Mouse (Mus musculus) WW6 (cell line): ENCODE results near the gene 2610528J11Rik.
"Not testable (repeated sequence)": the region's sequence is repeated elsewhere in the genome, so short reads cannot be mapped to it uniquely, and the experiment has no call there.

Experiments
- DNase-seq: peaks from one replicate; pipeline ENCODE4 v3.0.0-alpha.2; 2013; ENCODE audit warnings: low read depth, low spot score

2610528J11Rik gene

DNA sequence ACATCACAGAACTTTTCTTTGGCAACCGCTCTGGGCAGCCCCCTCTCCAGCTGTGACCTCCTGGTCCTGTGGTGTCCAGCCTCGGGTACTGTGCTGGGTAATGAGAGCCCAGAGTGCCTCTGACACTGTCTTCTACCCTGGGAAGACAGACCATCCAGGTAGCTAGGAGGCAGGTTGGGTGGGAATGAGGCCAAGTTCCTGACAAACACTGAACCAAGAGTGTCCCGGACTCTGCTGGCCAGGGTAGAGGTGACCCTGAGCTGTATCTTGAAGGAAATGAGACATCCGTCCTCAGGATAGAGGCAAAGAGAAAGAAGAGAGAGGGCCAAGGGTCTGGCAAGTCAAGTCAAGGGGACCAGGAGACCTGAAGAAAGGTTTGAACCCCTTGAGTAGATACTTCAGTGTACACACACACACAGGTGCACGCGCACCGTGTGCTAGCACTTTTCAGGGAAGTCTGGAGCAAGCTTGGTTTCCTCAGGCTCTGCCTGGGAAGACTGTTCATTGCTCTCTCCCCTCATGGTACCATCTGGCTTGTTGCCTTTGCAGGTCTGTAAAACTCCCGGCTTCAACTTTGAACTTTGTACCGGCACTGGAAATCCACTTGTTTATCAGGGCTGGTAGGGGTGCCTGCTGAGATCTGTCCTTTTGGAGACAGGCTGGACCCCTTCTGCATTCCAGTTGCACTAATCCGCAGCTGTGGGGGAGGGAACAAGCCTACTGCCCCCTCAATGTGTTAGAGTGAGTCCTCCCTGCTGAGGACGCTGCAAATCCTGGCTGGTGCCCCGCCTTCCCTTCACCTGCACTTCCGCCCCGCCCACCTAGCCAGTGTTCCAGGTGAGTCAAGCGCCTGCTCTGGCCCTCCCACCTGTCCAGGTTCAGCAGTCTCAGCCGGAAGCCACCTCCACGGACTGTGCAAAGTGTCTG lies at the start of gene 2610528J11Rik:
2610528J11Rik (plus strand) TSS at position 592 of the 927 bp plus-strand sequence.
- no peak for DNase-seq

DNA sequence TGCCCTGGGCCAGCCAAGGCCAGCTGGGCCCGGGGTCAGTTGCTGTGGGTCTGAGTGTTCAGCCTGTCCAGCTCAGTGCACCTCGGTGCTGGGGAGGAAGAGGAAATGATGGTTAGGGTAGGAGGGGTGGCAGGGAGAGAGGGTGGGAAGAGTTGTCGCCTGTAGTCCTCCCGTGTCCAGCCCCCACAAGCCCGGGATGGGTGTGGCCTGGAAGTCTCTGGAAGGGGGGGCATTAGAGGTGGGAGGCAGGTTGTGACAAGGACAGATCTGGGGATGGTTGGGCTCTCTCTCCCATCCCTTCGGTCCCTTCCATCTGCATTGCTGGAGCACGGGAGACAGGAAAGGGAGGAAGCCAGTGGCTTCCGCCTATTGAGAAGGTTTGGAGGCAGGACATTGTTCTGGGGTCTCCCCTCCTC lies 37.1 kb upstream of the 2610528J11Rik start, which contains the start of gene Tie1:
Tie1 (minus strand) TSS at position 345 of the 416 bp plus-strand sequence.
- no peak for DNase-seq

DNA sequence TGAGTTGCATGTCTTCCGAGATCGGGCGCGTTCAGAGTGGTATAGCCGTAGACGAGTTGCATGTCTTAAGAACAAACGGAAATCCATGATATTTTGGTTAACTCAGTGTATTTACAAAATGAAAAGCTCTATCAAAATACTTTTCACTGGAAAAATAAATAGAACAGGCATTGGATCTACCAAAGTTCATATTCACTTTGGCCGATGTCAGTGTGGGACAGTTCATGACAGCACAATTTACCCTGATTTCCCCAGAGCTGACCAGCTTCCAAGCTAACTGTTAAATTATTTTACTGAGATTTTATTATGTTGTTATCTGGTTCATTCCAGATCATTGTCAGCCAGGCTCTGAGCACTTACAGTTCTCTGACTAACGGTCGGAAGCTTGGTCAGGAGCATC lies 36.3 kb upstream of the 2610528J11Rik start:
- DNase-seq: no peak

DNA sequence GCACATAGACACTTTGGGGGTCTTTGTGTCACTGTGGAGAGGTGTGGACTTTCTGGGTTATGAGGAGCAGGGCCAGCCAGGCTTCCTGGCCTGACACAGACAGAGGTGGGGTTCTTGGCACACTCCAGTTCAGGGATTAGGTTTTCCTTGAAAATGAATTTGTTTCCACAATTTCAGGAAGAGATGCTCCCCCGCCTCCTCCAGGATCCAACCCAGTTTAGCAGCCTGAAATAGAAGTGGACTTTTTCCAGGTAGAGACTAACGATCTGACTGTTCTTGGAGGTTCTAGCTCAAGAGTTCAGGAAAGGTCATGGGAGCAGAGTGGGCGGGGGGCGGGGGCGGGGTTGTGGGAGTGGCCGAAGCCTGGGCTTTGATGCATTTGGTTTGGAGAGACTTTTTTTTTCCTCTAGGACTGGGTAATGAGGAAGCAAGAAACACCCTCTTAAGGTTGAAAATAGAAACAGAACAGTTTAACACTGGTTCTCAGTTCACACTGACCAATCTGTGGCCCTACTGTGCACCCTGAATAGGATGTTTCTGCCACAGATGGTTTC lies 26.6 kb upstream of the 2610528J11Rik start:
- no peak for DNase-seq

DNA sequence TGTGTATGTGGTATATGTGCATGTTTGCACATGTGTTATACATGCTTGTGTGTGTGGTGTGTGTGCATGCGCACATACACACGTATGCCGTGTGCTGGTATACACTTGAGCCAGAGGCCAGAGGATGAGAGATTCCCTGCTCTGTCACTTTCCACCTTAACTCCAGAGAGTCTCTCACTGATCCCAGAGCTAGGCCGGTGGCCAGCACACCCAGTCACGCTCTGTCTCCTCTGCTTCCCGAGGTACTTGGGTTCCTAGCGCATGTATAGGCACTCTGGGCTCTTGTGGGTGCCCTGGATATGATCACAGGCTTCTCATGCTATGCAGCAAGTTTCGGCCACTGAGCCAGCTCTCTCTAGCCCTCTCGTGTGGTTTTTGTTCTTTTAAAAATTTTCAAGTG lies 26.0 kb upstream of the 2610528J11Rik start:
- no peak for DNase-seq

DNA sequence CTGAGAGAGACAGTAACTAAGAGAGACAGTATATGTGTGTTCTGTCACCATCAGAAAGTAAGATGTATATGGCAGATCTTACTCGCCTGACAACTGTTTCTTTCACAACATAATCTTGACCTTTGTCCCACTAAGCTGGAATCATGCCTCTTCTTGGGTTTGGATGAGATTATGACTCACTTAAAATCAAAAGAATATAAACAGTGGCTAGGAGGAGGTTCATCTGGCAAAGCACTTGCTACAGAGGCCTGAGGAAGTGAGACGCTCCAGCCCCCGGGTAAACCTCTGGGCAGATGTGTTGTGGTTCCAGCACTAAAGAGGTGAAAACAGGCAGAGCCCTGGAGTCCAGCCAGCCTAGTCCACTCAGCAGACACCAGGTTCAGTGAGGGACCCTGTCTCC lies 21.2 kb upstream of the 2610528J11Rik start:
- DNase-seq: no peak

DNA sequence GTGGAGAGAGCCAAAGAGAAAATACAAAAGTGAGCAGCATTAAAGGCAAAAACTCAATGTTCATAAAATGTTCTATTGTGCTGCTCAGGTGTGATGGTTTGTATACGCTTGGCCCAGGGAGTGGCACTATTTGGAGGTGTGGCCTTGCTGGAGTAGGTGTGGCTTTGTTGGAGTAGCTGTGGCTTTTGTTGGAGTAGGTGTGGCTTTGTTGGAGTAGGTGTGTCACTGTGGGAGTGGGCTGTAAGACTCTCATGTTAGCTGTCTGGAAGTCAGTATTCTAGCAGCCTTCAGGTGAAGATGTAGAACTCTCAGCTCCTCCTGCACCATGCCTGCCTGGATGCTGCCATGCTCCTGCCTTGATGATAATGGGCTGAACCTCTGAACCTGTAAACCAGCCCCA lies 19.6 kb upstream of the 2610528J11Rik start:
- not testable (repeated sequence) for DNase-seq

DNA sequence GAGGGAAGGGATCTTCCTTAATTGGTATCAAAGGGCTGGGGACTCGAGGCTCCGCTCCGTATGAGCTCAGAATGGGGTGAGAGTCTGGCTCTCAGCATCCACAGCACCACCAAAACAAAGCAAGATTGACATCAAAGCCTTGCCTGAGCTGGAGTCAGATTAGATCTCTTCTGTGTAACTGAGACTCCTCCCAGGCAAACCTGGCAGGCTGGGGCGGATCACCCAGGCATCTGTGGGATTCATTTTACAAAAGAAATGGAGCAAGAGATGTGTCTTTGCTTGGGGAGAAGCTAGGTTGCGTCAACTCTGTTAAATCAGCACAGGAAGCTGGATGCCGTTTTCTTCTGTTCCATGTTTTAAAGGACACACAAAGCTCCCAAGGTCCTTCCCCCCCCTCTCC lies 17.7 kb upstream of the 2610528J11Rik start:
- DNase-seq: no peak

DNA sequence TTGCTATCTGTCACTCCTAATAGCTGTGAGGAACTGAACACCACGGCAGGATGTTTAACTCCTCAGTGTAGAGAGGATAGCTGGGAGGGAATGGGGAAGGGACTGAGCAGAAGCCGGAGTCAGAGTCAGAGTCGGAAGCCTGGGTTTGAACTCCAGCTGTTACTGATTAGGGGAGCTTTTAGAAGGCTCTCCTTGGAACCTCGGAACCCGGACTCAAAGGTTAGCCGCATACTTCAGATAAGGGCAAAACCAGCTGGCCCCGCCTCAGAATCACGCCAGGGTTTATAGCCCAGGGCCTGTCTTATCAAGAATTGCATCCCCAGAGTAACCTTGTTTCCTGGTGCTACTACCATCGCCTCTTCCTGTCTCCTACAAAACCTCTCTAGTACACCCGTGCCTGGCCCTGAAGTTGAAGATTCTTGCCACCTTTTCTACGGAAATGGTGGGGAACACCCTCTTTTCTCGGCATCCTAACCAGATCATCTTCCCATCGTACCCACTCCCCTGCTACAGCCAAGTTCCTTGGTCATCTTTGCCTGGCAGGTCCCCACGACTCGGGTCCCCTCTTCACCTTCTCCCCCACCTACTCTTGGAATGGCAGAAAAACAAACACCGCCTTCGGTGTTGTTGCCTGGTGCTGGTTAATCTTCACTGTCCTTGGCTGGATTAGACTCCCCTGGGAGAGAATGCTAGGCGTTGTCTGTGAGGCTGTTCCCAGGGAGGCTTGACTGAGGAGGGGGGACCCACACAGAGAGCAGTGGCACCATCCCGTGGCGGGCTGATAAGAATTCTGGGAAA lies 9.9 kb upstream of the 2610528J11Rik start:
- no peak for DNase-seq

DNA sequence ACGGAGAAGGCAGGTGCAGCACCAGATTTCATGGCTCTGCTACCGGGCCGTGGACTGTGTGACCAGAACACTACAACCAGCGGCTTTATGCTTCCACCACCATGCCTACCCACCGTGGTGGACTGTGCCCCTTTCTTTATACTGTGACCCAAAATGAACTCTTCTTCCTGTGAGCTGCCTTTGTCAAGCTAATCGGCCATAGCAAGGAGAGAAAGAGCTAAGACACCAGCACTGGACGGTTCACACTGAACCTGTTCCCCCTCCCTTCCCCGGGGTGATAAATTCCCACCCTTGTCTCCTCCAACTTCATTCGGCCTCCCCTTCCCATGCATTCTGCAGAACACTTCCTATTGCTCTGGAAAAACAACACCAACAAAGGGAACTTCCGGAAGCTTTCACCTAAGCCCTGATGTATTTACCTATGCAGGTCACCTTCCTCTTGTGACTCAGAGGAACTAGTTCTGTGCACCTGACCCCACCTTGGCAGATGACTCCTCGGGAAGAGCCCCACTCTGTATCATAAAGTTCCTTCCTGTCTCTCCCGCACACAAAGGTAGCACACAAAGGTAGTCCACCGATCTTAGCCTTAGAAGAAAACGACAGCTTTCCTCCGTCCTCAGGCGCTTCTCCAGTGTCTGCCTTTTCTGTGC lies 9.2 kb upstream of the 2610528J11Rik start:
- no peak for DNase-seq

DNA sequence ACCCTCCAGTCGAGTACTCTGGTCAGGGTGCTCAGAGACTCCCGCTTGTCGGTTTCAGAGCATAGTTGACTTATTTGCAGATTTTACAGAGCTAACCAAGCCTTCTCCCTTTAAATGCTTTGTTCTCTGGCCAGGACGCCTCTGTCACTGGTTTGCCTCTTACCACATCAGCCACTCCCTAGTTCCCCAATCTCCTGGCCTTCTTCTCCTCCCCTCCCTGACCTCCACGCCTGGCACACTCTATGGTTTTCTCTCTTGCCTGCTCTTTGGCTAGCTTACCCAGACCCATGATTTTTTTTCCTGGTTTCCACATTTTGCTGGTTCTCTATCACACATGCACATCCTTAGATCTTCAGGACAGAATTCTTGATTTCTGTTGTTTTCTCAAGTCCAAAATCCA lies 8.6 kb upstream of the 2610528J11Rik start:
- DNase-seq: no peak

DNA sequence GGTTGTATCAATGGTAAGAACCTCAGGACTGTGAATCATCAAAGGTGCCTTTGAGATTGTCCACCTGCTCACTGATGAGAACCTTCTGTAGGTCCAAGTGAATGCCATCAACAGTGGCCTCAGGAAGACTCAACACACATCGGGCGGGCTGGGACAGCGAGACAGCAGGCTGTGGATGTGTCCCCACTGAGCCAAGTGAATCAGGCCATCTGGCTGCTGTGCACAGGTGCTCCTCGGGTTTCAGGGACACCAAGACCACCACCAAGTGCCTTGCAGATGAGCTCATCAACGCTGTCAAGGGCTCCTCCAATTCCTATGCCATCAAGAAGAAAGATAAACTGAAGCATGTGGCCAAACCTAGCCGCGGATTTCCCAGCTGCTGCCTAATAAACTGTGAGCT lies 4.6 kb upstream of the 2610528J11Rik start:
- DNase-seq: no peak

DNA sequence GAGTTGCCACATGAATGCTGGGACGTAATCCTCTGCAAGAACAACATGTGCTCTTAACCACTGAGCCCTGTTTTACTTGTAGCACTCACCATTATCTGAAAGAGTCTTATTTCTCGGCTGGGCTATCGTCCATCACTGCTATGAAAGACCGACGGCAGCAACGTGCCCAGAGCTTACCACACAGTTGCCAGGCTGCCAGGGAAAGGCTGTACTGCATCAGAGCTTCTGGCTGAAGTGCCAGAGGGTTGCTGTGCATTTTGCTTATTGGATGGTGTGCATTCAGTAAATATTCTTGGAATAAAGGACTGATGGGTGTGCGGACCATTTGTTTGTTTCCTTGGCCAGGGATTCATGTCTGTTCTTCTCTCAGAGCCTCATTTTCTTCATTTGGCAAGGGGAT lies 2.8 kb upstream of the 2610528J11Rik start:
- DNase-seq: no peak

DNA sequence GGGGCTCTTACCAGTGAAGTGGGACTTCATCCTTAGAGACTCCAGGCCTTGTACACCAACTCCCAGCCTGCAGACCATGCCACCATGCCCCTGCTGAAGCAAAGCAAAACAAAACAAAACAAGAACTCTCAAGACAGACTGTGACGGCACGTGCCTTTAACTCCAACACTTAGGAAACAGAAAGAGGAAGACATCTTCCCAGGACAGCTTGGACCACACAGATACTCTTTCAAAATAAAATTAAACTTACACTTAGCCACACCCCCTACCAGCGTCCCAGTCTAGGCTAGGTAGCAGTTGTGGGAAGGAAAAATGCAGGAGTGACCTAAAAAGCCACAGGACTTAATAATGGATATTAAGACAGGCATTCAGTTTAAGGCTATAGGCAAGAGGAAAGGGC lies 1.0 kb upstream of the 2610528J11Rik start:
- no peak for DNase-seq

DNA sequence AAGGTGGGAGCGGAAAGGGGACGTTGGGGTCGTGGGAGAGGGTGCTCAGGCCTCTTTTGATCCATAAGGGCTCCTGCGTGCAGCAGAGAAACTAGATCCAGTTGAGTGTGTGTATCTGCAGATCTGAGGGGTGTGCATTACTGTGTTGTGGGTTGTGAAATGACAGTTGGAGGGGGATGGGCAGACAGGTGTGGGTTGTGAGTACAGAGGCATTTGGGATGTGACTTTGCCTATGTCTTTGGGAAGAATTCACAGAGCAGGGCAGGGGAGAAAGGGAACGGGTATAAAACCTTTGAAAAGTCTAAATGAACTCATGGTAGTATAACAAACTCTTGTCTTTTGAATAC lies 509 bp downstream of the 2610528J11Rik start:
- no peak for DNase-seq

DNA sequence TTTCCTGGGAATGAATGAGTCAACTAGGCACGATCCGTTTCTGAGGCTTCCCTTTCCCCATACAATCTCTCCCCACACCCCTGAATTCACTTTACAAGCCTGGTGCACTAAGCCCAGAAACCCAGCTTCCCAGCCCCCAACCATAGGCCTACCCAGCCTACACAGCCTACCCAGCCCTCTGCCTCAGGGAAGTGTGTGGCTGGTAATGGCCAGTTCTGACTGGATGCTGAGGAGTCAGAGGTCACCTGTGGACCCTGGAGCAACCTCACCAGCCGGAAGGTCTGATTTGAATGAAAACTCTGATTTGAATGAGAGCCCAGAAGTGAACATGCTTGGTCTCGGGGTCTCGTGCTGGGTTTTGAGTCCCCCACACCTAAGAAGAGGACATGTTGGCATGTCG lies 921 bp downstream of the 2610528J11Rik start:
- no peak for DNase-seq

DNA sequence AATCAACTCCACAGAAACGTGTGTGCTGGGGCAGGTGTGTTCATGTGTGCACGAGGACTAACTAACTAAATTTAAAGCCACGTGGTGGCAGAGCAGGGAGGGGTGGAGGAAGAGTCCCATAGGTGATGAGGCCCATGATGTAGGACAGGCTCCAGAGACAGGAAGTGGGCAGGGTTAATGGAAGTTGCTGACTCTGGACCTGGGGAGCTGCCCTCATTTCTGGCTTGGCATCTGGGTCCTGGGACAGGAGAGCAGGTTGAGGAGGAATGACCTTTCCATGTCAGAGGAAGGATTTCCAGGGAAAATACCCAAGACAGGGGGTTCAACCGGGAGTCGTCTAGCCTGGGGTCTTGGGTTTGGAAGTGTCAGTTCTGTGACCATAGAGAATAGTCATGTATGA lies 5.9 kb downstream of the 2610528J11Rik start:
- DNase-seq: no peak

DNA sequence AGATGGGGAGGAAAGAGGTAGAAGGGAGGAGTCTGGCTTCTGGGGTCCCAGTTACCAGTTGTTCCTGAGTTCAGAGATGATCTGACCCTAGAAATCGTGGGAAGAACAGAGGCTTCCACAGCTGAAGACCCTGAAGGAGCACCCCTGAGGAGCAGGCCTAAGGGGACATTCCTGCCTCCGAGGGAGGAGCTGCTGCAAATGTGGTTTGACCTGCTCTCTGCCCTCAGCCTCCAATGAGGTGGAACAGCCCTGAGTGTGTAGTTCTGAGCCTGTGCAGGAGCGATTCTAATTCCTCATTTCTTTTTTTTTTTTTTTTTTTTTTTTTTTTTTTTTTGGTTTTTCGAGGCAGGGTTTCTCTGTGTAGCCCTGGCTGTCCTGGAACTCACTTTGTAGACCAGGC lies 6.4 kb downstream of the 2610528J11Rik start:
- DNase-seq: no peak

DNA sequence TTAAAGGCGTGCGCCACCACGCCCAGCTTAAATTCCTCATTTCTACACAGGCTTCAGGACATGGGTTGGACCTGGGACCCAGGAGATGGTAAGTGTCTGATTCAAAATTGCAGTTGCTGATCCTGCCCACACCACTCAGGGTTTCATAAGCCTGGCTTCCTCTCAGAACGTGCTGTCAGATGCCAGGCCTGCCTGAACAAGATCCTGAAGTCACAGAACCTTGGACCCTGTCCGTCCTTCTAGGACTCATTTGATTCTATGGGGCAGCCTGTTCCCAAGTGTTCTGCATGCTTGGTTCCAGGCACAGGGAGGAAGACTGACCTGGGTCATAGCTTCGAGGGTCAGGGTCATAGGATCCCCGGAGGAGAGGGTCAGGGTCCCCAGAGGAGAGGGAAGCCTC lies 6.8 kb downstream of the 2610528J11Rik start:
- no peak for DNase-seq

DNA sequence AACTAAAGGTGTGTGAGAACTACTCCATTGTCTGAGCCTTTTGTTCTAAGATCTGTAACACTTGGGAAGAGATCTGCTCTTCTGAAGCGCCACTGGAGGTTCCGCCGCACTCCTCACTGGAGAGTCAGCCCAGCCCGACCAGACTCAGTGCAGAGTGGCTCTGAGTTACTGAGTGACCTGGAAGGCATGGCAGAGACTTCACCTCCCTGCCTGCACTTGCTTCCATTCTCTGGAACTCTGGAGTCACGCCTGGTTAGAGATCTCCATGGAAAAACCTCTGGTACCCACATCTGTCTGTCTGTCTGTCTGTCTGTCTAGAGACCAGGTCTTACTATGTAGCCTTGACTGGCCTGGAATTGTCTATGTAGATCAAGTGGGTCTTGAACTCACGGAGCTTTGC lies 8.8 kb downstream of the 2610528J11Rik start:
- DNase-seq: no peak

DNA sequence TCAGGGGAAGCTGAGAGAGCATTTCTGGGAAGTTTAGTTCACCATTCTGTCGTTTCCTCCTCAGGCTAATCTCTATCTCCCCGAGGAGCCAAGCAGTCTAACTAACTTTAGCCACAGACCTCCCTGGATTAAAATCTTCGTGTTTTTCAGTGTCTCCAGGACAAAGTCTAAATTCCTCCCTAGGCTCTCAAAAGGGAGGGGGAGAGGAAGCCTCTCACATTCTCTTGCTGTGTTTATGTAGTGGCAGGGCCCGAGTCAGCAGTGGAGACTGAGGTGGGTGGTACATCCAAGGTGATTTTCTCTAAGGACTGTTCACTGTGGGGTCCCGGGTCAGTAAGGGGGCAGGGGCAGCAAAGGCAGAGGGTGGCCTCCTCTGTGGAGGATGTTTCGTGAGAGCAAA lies 11.0 kb downstream of the 2610528J11Rik start:
- DNase-seq: no peak

DNA sequence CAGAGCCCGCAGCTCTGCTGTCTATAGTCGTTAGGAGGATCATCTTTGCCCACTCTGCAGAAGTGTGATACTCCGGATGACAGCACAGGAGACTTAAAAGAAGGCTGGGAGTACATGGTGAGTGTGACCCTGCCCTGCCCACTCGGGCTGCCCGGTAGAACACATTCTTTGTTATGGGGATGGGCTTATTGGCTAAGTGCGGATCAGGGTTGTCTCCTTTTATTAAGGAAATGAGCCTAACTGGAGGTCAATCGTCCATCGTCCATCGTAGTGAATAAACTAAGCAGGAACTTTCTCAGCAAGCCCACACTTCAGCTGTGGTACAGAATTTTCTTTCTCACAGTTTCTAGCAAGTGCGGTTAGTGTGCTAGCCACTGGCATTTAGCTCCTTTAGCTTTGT lies 13.1 kb downstream of the 2610528J11Rik start:
- DNase-seq: no peak
